Mouse (Mus musculus): ENCODE measurements around the gene Styxl1. TPM values are rescaled to one million over a fixed set of nuclear protein-coding genes. Genes with fewer than 3 reads are reported as not detected.

Gene Styxl1
- total and polyA plus RNA-seq, 3 experiments, result 0.17 TPM; not detected in 2

DNA sequence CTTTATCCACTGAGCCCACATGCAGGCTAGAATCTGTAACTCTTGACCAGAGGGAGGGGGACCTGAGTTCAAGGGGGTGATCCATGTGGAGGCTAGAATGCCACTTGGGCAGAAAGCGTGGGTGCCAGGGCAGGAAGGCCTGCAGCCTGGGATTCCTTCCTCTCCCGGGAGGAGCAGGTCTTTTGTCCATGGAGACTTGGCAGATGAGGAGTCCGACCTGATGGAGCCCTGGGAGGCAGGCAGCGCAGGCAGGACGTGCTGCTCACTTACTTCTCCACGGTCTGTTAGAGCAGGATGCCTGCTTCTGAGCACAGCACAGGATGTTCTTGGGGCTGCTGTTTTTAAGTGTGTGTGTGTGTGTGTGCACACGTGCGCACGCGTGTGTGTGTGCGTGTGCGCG lies 71.1 kb downstream of the Styxl1 start:
- H3K79me2 ChIP-seq (ENCODE audit: control insufficient read depth, insufficient read depth, low read length, poor library complexity), result no peaks in the 10 kb centered on the region; the same call in 1 of the 2 replicates
- H3K4me1 ChIP-seq (ENCODE audit: control insufficient read depth in 1 of 2, insufficient read depth in 2 of 2, low read length in 2 of 2), result peaks cover 9 to 39% of the 10 kb centered on the region in 2 experiments; a peak in 3 of 4 replicates
- TF ChIP-seq MEF2A (IDR thresholded peaks at IDR 0.05; ENCODE audit: extremely low read depth, insufficient replicate concordance, low read depth, low read length, poor library complexity, severe bottlenecking) (no peak), USF2 (IDR thresholded peaks at IDR 0.05; ENCODE audit: borderline replicate concordance in 1 of 2, insufficient read depth in 1 of 2, low read depth in 1 of 2, low read length in 2 of 2) (no peak), MYB (IDR thresholded peaks at IDR 0.05; ENCODE audit: low read depth, low read length) (no peak), NRF1 (IDR thresholded peaks at IDR 0.05; ENCODE audit: insufficient read depth, low read depth, low read length, poor library complexity, severe bottlenecking) (no peak)
- no peak for DNase-seq (ENCODE audit: low read depth, low spot score)
- no peak overlapping the region for H3K9ac ChIP-seq (ENCODE audit: control insufficient read depth, low read depth, low read length, poor library complexity, severe bottlenecking)
- no peak overlapping the region for H3K27ac ChIP-seq (ENCODE audit: control insufficient read depth, low read depth, low read length)
- H3K36me3 ChIP-seq (ENCODE audit: control insufficient read depth in 1 of 2, insufficient read depth in 2 of 2, low read length in 2 of 2), result peaks cover under 1 to 28% of the 10 kb centered on the region in 2 experiments; a peak in 2 of 4 replicates
- H3K27me3 ChIP-seq (ENCODE audit: control insufficient read depth in 1 of 2, insufficient read depth in 2 of 2, low read length in 2 of 2), result no peaks in the 10 kb centered on the region
- H3K4me3 ChIP-seq (ENCODE audit: control insufficient read depth in 1 of 2, insufficient read depth in 1 of 2, low read depth in 2 of 2, low read length in 2 of 2), result no peak overlapping the region
- H3K9me3 ChIP-seq (replicated peaks; ENCODE audit: insufficient read depth, low read length), result no peaks in the 10 kb centered on the region

DNA sequence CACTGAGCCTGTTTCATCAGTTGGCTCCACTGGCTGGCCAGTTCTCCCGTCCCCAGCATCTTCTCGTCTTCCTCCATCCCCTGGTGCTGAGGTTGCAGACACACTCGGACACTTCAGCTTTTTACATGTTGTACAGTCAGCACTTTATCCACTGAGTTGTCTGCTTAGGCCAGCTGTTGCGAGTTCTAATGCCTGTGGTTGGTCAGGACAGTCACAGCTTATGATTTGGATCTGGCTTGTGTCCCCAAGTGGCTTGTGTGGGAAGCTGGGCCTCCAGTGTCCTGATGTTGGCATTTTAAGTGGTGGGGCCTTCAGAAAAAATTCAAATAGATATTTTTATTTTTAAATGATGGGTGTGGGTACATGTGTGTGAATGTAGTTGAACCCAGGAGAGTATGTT lies 72.8 kb downstream of the Styxl1 start:
- Histone ChIP-seq H3K9me3 (replicated peaks; ENCODE audit: insufficient read depth, low read length) (no peaks in the 10 kb centered on the region), H3K4me1 (ENCODE audit: control insufficient read depth in 1 of 2, insufficient read depth in 2 of 2, low read length in 2 of 2) (peaks cover 5 to 22% of the 10 kb centered on the region in 2 experiments; a peak in 3 of 4 replicates), H3K36me3 (ENCODE audit: control insufficient read depth in 1 of 2, insufficient read depth in 2 of 2, low read length in 2 of 2) (peaks cover 2 to 12% of the 10 kb centered on the region in 2 experiments; a peak in 2 of 4 replicates), H3K4me3 (ENCODE audit: control insufficient read depth in 1 of 2, insufficient read depth in 1 of 2, low read depth in 2 of 2, low read length in 2 of 2) (no peak overlapping the region), H3K79me2 (ENCODE audit: control insufficient read depth, insufficient read depth, low read length, poor library complexity) (no peaks in the 10 kb centered on the region; the same call in 1 of the 2 replicates), H3K27me3 (ENCODE audit: control insufficient read depth in 1 of 2, insufficient read depth in 2 of 2, low read length in 2 of 2) (no peaks in the 10 kb centered on the region), H3K27ac (ENCODE audit: control insufficient read depth, low read depth, low read length) (no peak overlapping the region), H3K9ac (ENCODE audit: control insufficient read depth, low read depth, low read length, poor library complexity, severe bottlenecking) (no peak overlapping the region)
- TF ChIP-seq CTCF (IDR thresholded peaks at IDR 0.05 in 2 of 3, conservative IDR thresholded peaks at IDR 0.05 in 1 of 3; ENCODE audit: control insufficient read depth in 1 of 3, insufficient read depth in 1 of 3, low read depth in 2 of 3, low read length in 3 of 3, poor library complexity in 1 of 3, severe bottlenecking in 1 of 3), result no peak
- TF ChIP-seq RCOR1 (IDR thresholded peaks at IDR 0.05; ENCODE audit: low read depth, low read length), result no peak
- TF ChIP-seq ZMIZ1 (IDR thresholded peaks at IDR 0.05; ENCODE audit: low read depth, low read length), result no peak
- DNase-seq (ENCODE audit: low read depth, low spot score), result no peak

DNA sequence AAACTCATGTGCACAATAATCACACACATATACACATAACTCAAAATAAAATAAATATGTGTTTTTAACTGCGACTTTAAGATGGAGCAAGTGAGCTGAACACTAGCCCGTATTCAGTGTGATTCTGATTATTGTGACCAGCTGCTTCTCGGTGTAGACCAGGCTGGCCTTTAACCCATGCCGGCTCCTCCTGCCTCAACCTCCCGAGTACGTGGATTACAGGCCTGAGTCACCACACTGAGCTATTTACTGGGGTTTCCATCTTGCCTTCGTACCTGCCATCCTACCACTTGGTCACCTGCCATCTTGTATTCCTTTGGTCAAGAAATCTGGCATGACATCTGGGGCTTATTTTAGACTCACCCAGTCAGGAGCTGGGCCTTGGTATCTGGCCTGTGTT lies 74.8 kb downstream of the Styxl1 start:
- Histone ChIP-seq H3K9ac (ENCODE audit: control insufficient read depth, low read depth, low read length, poor library complexity, severe bottlenecking) (no peak overlapping the region), H3K27ac (ENCODE audit: control insufficient read depth, low read depth, low read length) (no peak overlapping the region), H3K27me3 (ENCODE audit: control insufficient read depth in 1 of 2, insufficient read depth in 2 of 2, low read length in 2 of 2) (no peaks in the 10 kb centered on the region), H3K36me3 (ENCODE audit: control insufficient read depth in 1 of 2, insufficient read depth in 2 of 2, low read length in 2 of 2) (peaks cover 2 to 10% of the 10 kb centered on the region in 2 experiments; a peak in 2 of 4 replicates), H3K79me2 (ENCODE audit: control insufficient read depth, insufficient read depth, low read length, poor library complexity) (no peaks in the 10 kb centered on the region; the same call in 1 of the 2 replicates), H3K4me1 (ENCODE audit: control insufficient read depth in 1 of 2, insufficient read depth in 2 of 2, low read length in 2 of 2) (peaks cover 5 to 22% of the 10 kb centered on the region in 2 experiments; a peak in 3 of 4 replicates), H3K9me3 (replicated peaks; ENCODE audit: insufficient read depth, low read length) (no peaks in the 10 kb centered on the region), H3K4me3 (ENCODE audit: control insufficient read depth in 1 of 2, insufficient read depth in 1 of 2, low read depth in 2 of 2, low read length in 2 of 2) (no peak overlapping the region)
- DNase-seq (ENCODE audit: low read depth, low spot score), result no peak
- no peak for TF ChIP-seq POLR2A (IDR thresholded peaks at IDR 0.05; ENCODE audit: control insufficient read depth in 1 of 2, insufficient read depth in 1 of 2, low read depth in 1 of 2, low read length in 2 of 2, poor library complexity in 1 of 2)
- no peak for TF ChIP-seq ZMIZ1 (IDR thresholded peaks at IDR 0.05; ENCODE audit: low read depth, low read length)
- TF ChIP-seq HCFC1 (IDR thresholded peaks at IDR 0.05; ENCODE audit: low read depth, low read length), result no peak

Measured in MEL (cell line).